Mouse (Mus musculus) heart, embryonic 16.5 days (tissue): Measurements from ENCODE around the gene Acad9. TPM values are rescaled to one million over a fixed set of nuclear protein-coding genes. Genes with fewer than 3 reads are reported as not detected.
"Not testable (repeated sequence)": the region's sequence is repeated elsewhere in the genome, so short reads cannot be mapped to it uniquely, and the experiment has no call there.

ENCODE experiments used
- ATAC-seq: fragments of 200-750 bp; cut with Nextera tagmentation; replicated peaks from 2 replicates; pipeline ENCODE4 v1.8.0; 2017; ENCODE audit warnings: moderate number of reproducible peaks; ENCODE audit not compliant: insufficient read depth, low FRiP score; ENCODE audit errors: extremely low read depth
- H3K27ac ChIP-seq: fragments of 300-500 bp; sonication (generic); 2 replicates; pipeline ENCODE4 v1.5.1; 2014; ENCODE audit warnings: mild to moderate bottlenecking, low read length, control low read depth, moderate library complexity
- H3K27me3 ChIP-seq: fragments of 300-500 bp; sonication (generic); 2 replicates; pipeline ENCODE4 v1.6.1; 2014; ENCODE audit warnings: low read length, mixed read lengths; ENCODE audit not compliant: control insufficient read depth, insufficient read depth
- H3K36me3 ChIP-seq: fragments of 300-500 bp; sonication (generic); 2 replicates; pipeline ENCODE4 v1.6.1; 2014; ENCODE audit not compliant: control insufficient read depth, insufficient read depth
- H3K4me1 ChIP-seq: fragments of 300-500 bp; sonication (generic); 2 replicates; pipeline ENCODE4 v1.6.1; 2014; ENCODE audit warnings: low read length, mixed read lengths; ENCODE audit not compliant: control insufficient read depth, insufficient read depth
- H3K4me2 ChIP-seq: fragments of 300-500 bp; sonication (generic); 2 replicates; pipeline ENCODE4 v1.6.1; 2014; ENCODE audit warnings: low read depth, mild to moderate bottlenecking, control low read depth, low read length
- H3K4me3 ChIP-seq: fragments of 300-500 bp; sonication (generic); 2 replicates; pipeline ENCODE4 v1.5.1; 2014; ENCODE audit warnings: mild to moderate bottlenecking, control low read depth, low read length
- H3K9ac ChIP-seq: fragments of 300-500 bp; sonication (generic); 2 replicates; pipeline ENCODE4 v1.6.1; 2014; ENCODE audit warnings: low read length, control low read depth
- H3K9me3 ChIP-seq: fragments of 300-500 bp; sonication (generic); replicated peaks from 2 replicates; pipeline ENCODE4 v1.6.1; 2016; ENCODE audit warnings: low read length; ENCODE audit not compliant: control insufficient read depth
- WGBS: fragments of 180-500 bp; shearing (Covaris S2); extraction: QIAGEN DNeasy Blood & Tissue Kit; methylation state at CpG from one replicate; pipeline ENCODE4 v1.1.7; 2014; 5-methylcytosine and 5-hydroxymethylcytosine counted together
- polyA plus RNA-seq: library from polyadenylated mRNA; unstranded; fragments of >200 nt; fragmentation: Nextera tagmentation; extraction: Ambion mirVana; gene quantifications from 2 replicates; pipeline ENCODE4 v1.2.1, GENCODE M21; 2015

The Acad9 gene
- polyA plus RNA-seq, 1 experiment from 2014 or later, result 82.2 TPM

DNA sequence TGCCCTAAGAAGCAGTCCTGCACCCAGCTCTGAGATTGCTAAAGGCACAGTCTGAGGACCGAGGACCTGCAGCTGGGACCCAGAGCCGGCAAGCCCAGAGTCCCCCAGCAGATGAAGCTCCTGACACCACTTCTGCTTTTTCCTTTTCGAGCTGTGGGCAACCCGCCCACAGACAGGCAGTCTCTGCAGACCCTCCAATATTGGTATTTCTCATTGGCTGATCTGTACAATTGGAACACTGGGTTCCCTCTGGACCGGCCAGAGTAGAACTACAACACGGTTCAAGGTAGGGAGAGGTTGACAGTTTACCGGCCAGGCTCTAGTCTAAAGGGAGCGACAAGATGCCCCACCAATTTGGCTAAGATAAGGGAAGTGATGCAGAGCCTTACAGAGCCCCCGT is 60.4 kb downstream of the Acad9 start:
- ATAC-seq, H3K36me3 ChIP-seq, H3K4me2 ChIP-seq, H3K27me3 ChIP-seq, H3K9me3 ChIP-seq, H3K9ac ChIP-seq, H3K27ac ChIP-seq, H3K4me3 ChIP-seq, H3K4me1 ChIP-seq: not testable (repeated sequence)
- 85% methylated on average over 9 of the region's 9 CpGs for WGBS

DNA sequence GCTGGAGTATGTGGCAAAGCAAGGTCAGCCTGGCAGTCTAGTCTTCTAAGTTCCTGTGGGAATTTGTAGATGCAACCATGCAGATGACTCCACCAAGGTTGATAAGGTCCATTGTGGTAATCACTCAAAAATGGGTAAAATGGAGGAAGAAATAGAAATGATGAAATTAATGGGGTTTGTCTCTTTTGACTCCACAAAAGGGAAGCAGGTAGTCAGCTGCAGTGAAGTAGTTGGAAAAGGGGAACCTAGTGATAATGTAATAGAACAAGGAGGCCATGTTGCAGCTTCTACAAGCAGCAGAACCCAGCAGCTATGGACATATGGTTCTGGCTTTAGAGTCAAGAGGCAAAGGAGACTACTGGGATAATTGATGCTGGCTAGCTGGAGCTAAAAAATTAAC is 70.4 kb downstream of the Acad9 start:
- Histone ChIP-seq H3K4me2 (no peak overlapping the region), H3K27me3 (no peaks in the 10 kb centered on the region), H3K9me3 (no peaks in the 10 kb centered on the region; the same call in 1 of the 2 replicates), H3K36me3 (no peaks in the 10 kb centered on the region), H3K27ac (no peak overlapping the region), H3K4me1 (no peaks in the 10 kb centered on the region), H3K9ac (no peak overlapping the region), H3K4me3 (no peak overlapping the region)
- no peak for ATAC-seq

DNA sequence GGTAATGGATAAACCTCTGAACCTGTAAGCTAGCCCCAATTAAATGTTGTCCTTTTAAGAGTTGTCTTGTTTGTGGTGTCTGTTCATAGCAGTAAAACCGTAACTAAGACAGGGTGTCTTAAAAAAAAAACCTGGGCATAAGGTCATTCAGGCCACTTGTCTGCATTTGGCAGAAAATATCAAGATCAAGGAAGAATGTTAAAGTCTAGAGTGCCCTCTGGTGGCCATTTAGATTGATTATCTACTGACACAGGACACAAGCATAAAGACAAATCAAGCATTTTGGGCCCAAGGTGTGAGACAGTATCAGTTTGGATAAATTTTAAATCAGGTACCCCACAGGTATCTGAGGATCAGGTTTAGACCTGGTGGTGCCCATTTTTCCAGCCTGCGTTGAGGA is 71.8 kb downstream of the Acad9 start:
- no peak for ATAC-seq

GRCm38 (mm10) chr3:36138171-36138660 is 72.4 kb downstream of the Acad9 start:
- no peak for ATAC-seq
- H3K4me3 ChIP-seq, result no peak overlapping the region
- H3K4me2 ChIP-seq, result no peak overlapping the region
- no peak overlapping the region for H3K9ac ChIP-seq
- H3K36me3 ChIP-seq, result no peaks in the 10 kb centered on the region
- no peaks in the 10 kb centered on the region for H3K27me3 ChIP-seq
- WGBS, result 61% methylated on average over 1 of the region's 1 CpGs
- no peaks in the 10 kb centered on the region for H3K4me1 ChIP-seq
- H3K27ac ChIP-seq, result no peak overlapping the region
- no peaks in the 10 kb centered on the region; the same call in 1 of the 2 replicates for H3K9me3 ChIP-seq

More for the DNA sequence above, 71.8 kb downstream of the Acad9 start:
- no peaks in the 10 kb centered on the region for H3K36me3 ChIP-seq
- no peaks in the 10 kb centered on the region for H3K27me3 ChIP-seq
- no peak overlapping the region for H3K9ac ChIP-seq
- 34% methylated on average over 2 of the region's 2 CpGs for WGBS
- H3K9me3 ChIP-seq, result no peaks in the 10 kb centered on the region; the same call in 1 of the 2 replicates
- H3K27ac ChIP-seq, result no peak overlapping the region
- H3K4me3 ChIP-seq, result no peak overlapping the region
- H3K4me2 ChIP-seq, result no peak overlapping the region
- no peaks in the 10 kb centered on the region for H3K4me1 ChIP-seq

- Histone ChIP-seq H3K9me3 (no peaks in the 10 kb centered on the region; the same call in 1 of the 2 replicates), H3K9ac (no peak overlapping the region), H3K36me3 (no peaks in the 10 kb centered on the region), H3K27me3 (no peaks in the 10 kb centered on the region), H3K27ac (no peak overlapping the region), H3K4me3 (no peak overlapping the region), H3K4me1 (no peaks in the 10 kb centered on the region), H3K4me2 (no peak overlapping the region)
- no peak for ATAC-seq
Observed at GRCm38 (mm10) chr3:36138996-36139395, 73.2 kb downstream of the Acad9 start.

Other genes with a start within 250 kb of the Acad9 start
- gene Dcun1d1, start 128.5 kb upstream of the Acad9 start, polyA plus RNA-seq, result 87.2 and 90.7 TPM in 2 replicates
- gene Mccc1, start 65.3 kb upstream of the Acad9 start, polyA plus RNA-seq, result 79.5 and 86.7 TPM in 2 replicates
- 0.03 and 0.09 TPM in 2 replicates for gene Ccdc144b, start 12.4 kb upstream of the Acad9 start, polyA plus RNA-seq
- 4.6 and 5.6 TPM in 2 replicates for gene D3Ertd254e, start 85.0 kb downstream of the Acad9 start, polyA plus RNA-seq
- 0.24 and 0.95 TPM in 2 replicates for gene Qrfpr, start 156.3 kb downstream of the Acad9 start, polyA plus RNA-seq